Mouse (Mus musculus) left cerebral cortex, postnatal 4 days (tissue): ENCODE measurements around the gene Gorasp2. TPM values are rescaled to one million over a fixed set of nuclear protein-coding genes. Genes with fewer than 3 reads are reported as not detected.

Source experiments
- DNase-seq: peaks from one replicate; pipeline ENCODE4 v3.0.0-alpha.2; 2022
- intact Hi-C: fragments of 180-260 bp; cut with DNase I; formaldehyde crosslinking; loops from one replicate; pipeline ENCODE4 v1.15.1; 2025
- total RNA-seq, 2 experiments: library from RNA; stranded (reverse); gene quantifications; 2 replicates each; pipeline ENCODE4 v1.2.3; 2021

Gene Gorasp2
- total RNA-seq, 2 experiments from 2014 or later, result 97.4 to 98.8 TPM

GRCm38 (mm10) chr2:70657083-70657482 is 4.3 kb upstream of the Gorasp2 start:
- DNase-seq, result no peak
- intact Hi-C loops, result no loop called here

- intact Hi-C loops, result loop anchor here (10.0 kb wide), 1 partner anchor 537 kb away; no protein-coding TSS in a partner anchor
- DNase-seq, result no peak
These were observed 529 bp downstream of the Gorasp2 start, which contains the start of gene Gm26558 for GRCm38 (mm10) chr2:70661715-70662495. Gm26558 (minus strand) TSS chr2:70662108.

GRCm38 (mm10) chr2:70663764-70664163 is 2.4 kb downstream of the Gorasp2 start:
- intact Hi-C loops, result loop anchor here (10.0 kb wide), 1 partner anchor 539 kb away; no protein-coding TSS in a partner anchor
- no peak for DNase-seq

- DNase-seq, result no peak
- intact Hi-C loops, result loop anchor here (10.0 kb wide), 1 partner anchor 542 kb away; no protein-coding TSS in a partner anchor
These were observed 5.6 kb downstream of the Gorasp2 start for GRCm38 (mm10) chr2:70667016-70667415.

GRCm38 (mm10) chr2:70669241-70669640 is 7.9 kb downstream of the Gorasp2 start:
- intact Hi-C loops, result loop anchor here (10.0 kb wide), 1 partner anchor 544 kb away; no protein-coding TSS in a partner anchor
- no peak for DNase-seq

GRCm38 (mm10) chr2:70669896-70670295 is 8.5 kb downstream of the Gorasp2 start:
- DNase-seq, result no peak
- intact Hi-C loops, result loop anchor here (10.0 kb wide), 1 partner anchor 545 kb away; no protein-coding TSS in a partner anchor

GRCm38 (mm10) chr2:70672476-70672875 is 11.1 kb downstream of the Gorasp2 start:
- DNase-seq, result no peak
- intact Hi-C loops, result no loop called here

GRCm38 (mm10) chr2:70673445-70674126 is 12.2 kb downstream of the Gorasp2 start:
- DNase-seq, result no peak
- intact Hi-C loops, result no loop called here

- intact Hi-C loops, result no loop called here
- DNase-seq, result no peak
These were observed 20.9 kb downstream of the Gorasp2 start for GRCm38 (mm10) chr2:70682324-70682723.

GRCm38 (mm10) chr2:70688454-70689078 is 27.2 kb downstream of the Gorasp2 start:
- DNase-seq, result no peak
- intact Hi-C loops, result no loop called here

- intact Hi-C loops, result no loop called here
- no peak for DNase-seq
These were observed 28.8 kb downstream of the Gorasp2 start for GRCm38 (mm10) chr2:70690195-70690594.

- no peak for DNase-seq
- intact Hi-C loops, result no loop called here
These were observed 34.3 kb downstream of the Gorasp2 start for GRCm38 (mm10) chr2:70695712-70696111.

- intact Hi-C loops, result no loop called here
- DNase-seq, result no peak
These were observed 39.5 kb downstream of the Gorasp2 start for GRCm38 (mm10) chr2:70700851-70701250.

GRCm38 (mm10) chr2:70701571-70701970 is 40.2 kb downstream of the Gorasp2 start:
- intact Hi-C loops, result no loop called here

GRCm38 (mm10) chr2:70702403-70702802 is 41.0 kb downstream of the Gorasp2 start:
- DNase-seq, result no peak
- intact Hi-C loops, result no loop called here

More at GRCm38 (mm10) chr2:70701571-70701970, 40.2 kb downstream of the Gorasp2 start:
- DNase-seq, result no peak

GRCm38 (mm10) chr2:70708986-70709730 is 47.8 kb downstream of the Gorasp2 start:
- intact Hi-C loops, result no loop called here
- no peak for DNase-seq

GRCm38 (mm10) chr2:70710236-70710635 is 48.9 kb downstream of the Gorasp2 start:
- intact Hi-C loops, result loop anchor here (5.0 kb wide), 1 partner anchor 327 kb away; no protein-coding TSS in a partner anchor
- DNase-seq, result no peak

GRCm38 (mm10) chr2:70710878-70711277 is 49.5 kb downstream of the Gorasp2 start:
- DNase-seq, result no peak
- intact Hi-C loops, result loop anchor here (5.0 kb wide), 1 partner anchor 326 kb away; no protein-coding TSS in a partner anchor

GRCm38 (mm10) chr2:70723610-70724243 is 62.4 kb downstream of the Gorasp2 start:
- intact Hi-C loops, result no loop called here
- DNase-seq, result no peak

- DNase-seq, result no peak
- intact Hi-C loops, result no loop called here
These were observed 65.7 kb downstream of the Gorasp2 start for GRCm38 (mm10) chr2:70727089-70727488.
